In genomic region chr12:41050945-41051344, GRCm38 (mm10) we compare ENCODE assay signal across 14 mouse cellular contexts.
"Had no signal": no experiment of that assay in that cellular context is flagged by ENCODE, and none has a peak within 500 bp of the region (broad histone marks: within the 10 kb centered on the region; RNA-seq: fewer than 3 reads in every experiment).

No protein-coding gene starts in this region.

- H3K9me3 ChIP-seq: liver, embryonic 15.5 days; midbrain, embryonic 12.5 days had no signal

- H3K4me2 ChIP-seq: liver, embryonic 11.5 days; liver, embryonic 15.5 days; midbrain, embryonic 12.5 days had no signal

- H3K4me1 ChIP-seq: midbrain, embryonic 12.5 days had no signal

- H3K27me3 ChIP-seq: liver, embryonic 15.5 days; midbrain, embryonic 12.5 days had no signal

- H3K4me3 ChIP-seq: liver, embryonic 15.5 days; midbrain, embryonic 12.5 days had no signal

- DNase-seq: kidney, adult 18-20 months; kidney, adult 9 months; kidney, postnatal 14 days; kidney, postnatal 4 days; lung, adult 2 months; lung, postnatal 14 days; lung, postnatal 4 days; thymus, adult 2 months; thymus, postnatal 25 days had no signal

- ATAC-seq: midbrain, embryonic 16.5 days had no signal

- H3K27ac ChIP-seq: liver, embryonic 15.5 days; midbrain, embryonic 12.5 days; stomach, postnatal 0 days had no signal

- H3K9ac ChIP-seq: liver, embryonic 15.5 days; midbrain, embryonic 12.5 days had no signal

- H3K36me3 ChIP-seq: liver, embryonic 15.5 days; midbrain, embryonic 12.5 days had no signal
